Mouse (Mus musculus): Measurements from ENCODE around the gene Gbp9. TPM values are rescaled to one million over a fixed set of nuclear protein-coding genes. Genes with fewer than 3 reads are reported as not detected.

Gbp9 gene
- polyA plus RNA-seq, 1 experiment from 2014 or later: 1.3 TPM

Other genes starting within 250 kb of the Gbp9 start
- gene Abcg3, start 156.8 kb downstream of the Gbp9 start, polyA plus RNA-seq (2016; fragmentation: Nextera tagmentation; extraction: Ambion mirVana): 0.36 and 0.49 TPM in 2 replicates
- 1.2 and 1.4 TPM in 2 replicates for gene Gbp8, start within 50 bp of the Gbp9 start, polyA plus RNA-seq (2016; fragmentation: Nextera tagmentation; extraction: Ambion mirVana)
- 4.1 and 6.1 TPM in 2 replicates for gene Gbp4, start within 50 bp of the Gbp9 start, polyA plus RNA-seq (2016; fragmentation: Nextera tagmentation; extraction: Ambion mirVana)
- gene Gbp10, start 100.0 kb upstream of the Gbp9 start, polyA plus RNA-seq (2016; fragmentation: Nextera tagmentation; extraction: Ambion mirVana): 0.08 and 0.48 TPM in 2 replicates
- not detected in 2 replicates for gene Gm43302, start 154.2 kb upstream of the Gbp9 start, polyA plus RNA-seq (2016; fragmentation: Nextera tagmentation; extraction: Ambion mirVana)
- 2.4 and 3.4 TPM in 2 replicates for gene Gbp6, start 154.2 kb upstream of the Gbp9 start, polyA plus RNA-seq (2016; fragmentation: Nextera tagmentation; extraction: Ambion mirVana)